Mouse (Mus musculus): ENCODE measurements at regions not wholly inside any gene's neighbourhood (a gene's known extent, or its start where the extent isn't known, plus 50 kb on each side); places are given as distances from the start of the nearest gene placed in this dataset.

DNA sequence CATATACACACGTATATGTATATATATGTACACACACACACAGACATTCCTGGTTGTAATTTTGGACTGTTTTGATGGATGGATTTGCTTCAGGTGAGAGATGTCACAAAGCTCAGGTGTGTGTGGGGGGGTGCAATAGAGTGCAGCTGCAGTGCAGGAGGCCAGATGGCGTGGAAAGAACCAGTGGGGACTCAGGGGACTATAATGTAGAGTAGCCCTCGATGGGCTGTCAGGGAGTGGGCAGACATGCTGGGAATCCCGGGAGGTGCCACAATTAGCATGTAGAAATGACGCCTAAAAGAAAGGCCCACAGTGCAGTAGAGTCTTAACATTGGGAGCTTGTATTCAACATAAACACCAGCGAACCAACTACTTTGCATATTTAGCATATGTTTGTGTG is 763.5 kb upstream of the Car8 start:
- TF ChIP-seq CTCF (IDR thresholded peaks at IDR 0.05; ENCODE audit: low read depth, low read length), result no peak
- TF ChIP-seq GATA2 (IDR thresholded peaks at IDR 0.05; ENCODE audit: borderline replicate concordance, low read depth, low read length), result no peak
